Mouse (Mus musculus): ENCODE results near the gene Arl15. TPM values are rescaled to one million over a fixed set of nuclear protein-coding genes. Genes with fewer than 3 reads are reported as not detected.

Arl15 gene
- polyA plus RNA-seq, 1 experiment from 2014 or later = 11.8 TPM

- H3K27ac ChIP-seq (ENCODE audit: low read depth) = no peak overlapping the region
- no peaks in the 10 kb centered on the region for H3K36me3 ChIP-seq (ENCODE audit: insufficient read depth)
- 41% methylated on average over 11 of the region's 11 CpGs for WGBS
- no peak overlapping the region for H3K4me2 ChIP-seq
- no peaks in the 10 kb centered on the region for H3K4me1 ChIP-seq (ENCODE audit: insufficient read depth)
- no peaks in the 10 kb centered on the region for H3K27me3 ChIP-seq (ENCODE audit: insufficient read depth, low read length)
- TF ChIP-seq CTCF (IDR thresholded peaks at IDR 0.05; ENCODE audit: low read depth) = no peak
- peak; percentile 16 for DNase-seq
- H3K4me3 ChIP-seq (ENCODE audit: low read depth, low read length) = no peak overlapping the region
- no peak overlapping the region for H3K9ac ChIP-seq
- peak; percentile 28; the same call in 1 of the 2 replicates for ATAC-seq (ENCODE audit: insufficient read depth)
- H3K9me3 ChIP-seq (ENCODE audit: low read depth, low read length) = peaks cover 5% of the 10 kb centered on the region; the same call in 1 of the 2 replicates
These were observed 336.4 kb downstream of the Arl15 start for GRCm38 (mm10) chr13:114130566-114131319.

- TF ChIP-seq CTCF (IDR thresholded peaks at IDR 0.05; ENCODE audit: low read depth) = no peak
- Histone ChIP-seq H3K4me2 (no peak overlapping the region), H3K36me3 (ENCODE audit: insufficient read depth) (no peaks in the 10 kb centered on the region), H3K4me3 (ENCODE audit: low read depth, low read length) (no peak overlapping the region), H3K9me3 (ENCODE audit: low read depth, low read length) (no peaks in the 10 kb centered on the region), H3K27ac (ENCODE audit: low read depth) (no peak overlapping the region), H3K4me1 (ENCODE audit: insufficient read depth) (no peaks in the 10 kb centered on the region), H3K27me3 (ENCODE audit: insufficient read depth, low read length) (no peaks in the 10 kb centered on the region), H3K9ac (no peak overlapping the region)
- WGBS = 83% methylated on average over 8 of the region's 8 CpGs
- ATAC-seq (ENCODE audit: insufficient read depth) = no peak
- no peak for DNase-seq
These were observed 344.6 kb downstream of the Arl15 start for GRCm38 (mm10) chr13:114138921-114139320.

- Histone ChIP-seq H3K9ac (no peak overlapping the region), H3K27me3 (ENCODE audit: insufficient read depth, low read length) (no peaks in the 10 kb centered on the region), H3K4me1 (ENCODE audit: insufficient read depth) (no peaks in the 10 kb centered on the region), H3K4me2 (no peak overlapping the region), H3K36me3 (ENCODE audit: insufficient read depth) (no peaks in the 10 kb centered on the region), H3K27ac (ENCODE audit: low read depth) (no peak overlapping the region), H3K9me3 (ENCODE audit: low read depth, low read length) (no peaks in the 10 kb centered on the region), H3K4me3 (ENCODE audit: low read depth, low read length) (no peak overlapping the region)
- ATAC-seq (ENCODE audit: insufficient read depth) (no peak), DNase-seq (no peak)
- no peak for TF ChIP-seq CTCF (IDR thresholded peaks at IDR 0.05; ENCODE audit: low read depth)
- 64% methylated on average over 9 of the region's 9 CpGs for WGBS
These were observed 345.3 kb downstream of the Arl15 start for GRCm38 (mm10) chr13:114139570-114139969.

GRCm38 (mm10) chr13:114142826-114143225 is 348.5 kb downstream of the Arl15 start:
- WGBS = 83% methylated on average over 8 of the region's 8 CpGs
- TF ChIP-seq CTCF (IDR thresholded peaks at IDR 0.05; ENCODE audit: low read depth) = no peak
- Histone ChIP-seq H3K9ac (no peak overlapping the region), H3K4me1 (ENCODE audit: insufficient read depth) (no peaks in the 10 kb centered on the region), H3K27me3 (ENCODE audit: insufficient read depth, low read length) (no peaks in the 10 kb centered on the region), H3K4me3 (ENCODE audit: low read depth, low read length) (no peak overlapping the region), H3K9me3 (ENCODE audit: low read depth, low read length) (no peaks in the 10 kb centered on the region), H3K4me2 (no peak overlapping the region), H3K27ac (ENCODE audit: low read depth) (no peak overlapping the region), H3K36me3 (ENCODE audit: insufficient read depth) (no peaks in the 10 kb centered on the region)
- DNase-seq = no peak
- ATAC-seq (ENCODE audit: insufficient read depth) = no peak

DNA sequence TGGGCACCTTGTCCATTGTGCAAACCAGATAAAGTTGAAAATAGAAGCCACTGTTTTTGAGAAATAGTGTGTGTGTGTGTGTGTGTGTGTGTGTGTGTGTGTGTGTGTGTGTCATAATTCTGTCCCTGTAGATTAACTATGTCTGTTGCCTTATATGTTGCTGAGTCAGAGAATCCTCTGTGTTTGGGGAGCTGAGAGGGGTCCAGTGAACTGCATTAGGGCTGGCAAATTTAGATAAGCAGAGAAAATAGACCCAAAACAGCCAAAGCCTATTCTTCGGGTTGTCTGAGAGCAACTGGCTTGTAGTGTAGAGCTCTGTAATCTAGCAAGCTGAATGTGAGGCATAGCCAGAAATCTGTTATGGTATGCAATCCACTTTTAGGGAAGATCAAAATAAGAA is 348.9 kb downstream of the Arl15 start:
- Histone ChIP-seq H3K4me2 (no peak overlapping the region), H3K9me3 (ENCODE audit: low read depth, low read length) (no peaks in the 10 kb centered on the region), H3K4me3 (ENCODE audit: low read depth, low read length) (no peak overlapping the region), H3K36me3 (ENCODE audit: insufficient read depth) (no peaks in the 10 kb centered on the region), H3K4me1 (ENCODE audit: insufficient read depth) (no peaks in the 10 kb centered on the region), H3K27me3 (ENCODE audit: insufficient read depth, low read length) (no peaks in the 10 kb centered on the region), H3K27ac (ENCODE audit: low read depth) (no peak overlapping the region), H3K9ac (no peak overlapping the region)
- DNase-seq = no peak
- no peak for TF ChIP-seq CTCF (IDR thresholded peaks at IDR 0.05; ENCODE audit: low read depth)
- WGBS = 73% methylated on average over 1 of the region's 1 CpGs
- no peak for ATAC-seq (ENCODE audit: insufficient read depth)

GRCm38 (mm10) chr13:114144052-114145046 is 350.0 kb downstream of the Arl15 start:
- no peaks in the 10 kb centered on the region for H3K9me3 ChIP-seq (ENCODE audit: low read depth, low read length)

DNA sequence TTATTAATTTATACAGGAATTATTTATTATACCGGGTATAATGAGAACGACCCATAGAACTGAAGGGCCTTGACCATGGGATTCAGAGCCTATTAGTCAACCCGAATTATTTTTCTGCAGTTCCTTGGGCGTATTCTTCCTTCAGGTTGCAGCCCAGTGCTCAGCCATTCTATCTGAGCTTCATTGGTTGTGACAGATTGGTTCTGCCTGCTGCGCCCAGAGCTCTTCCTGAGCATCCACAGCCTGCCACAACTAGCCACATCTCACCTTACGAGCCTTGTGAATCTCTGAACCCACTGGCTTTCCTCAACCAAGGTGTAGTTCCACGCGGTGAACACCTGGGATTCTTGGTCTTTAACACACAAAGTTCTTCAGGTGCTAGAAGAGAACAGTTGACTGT is 350.9 kb downstream of the Arl15 start:
- no peaks in the 10 kb centered on the region for H3K27me3 ChIP-seq (ENCODE audit: insufficient read depth, low read length)
- H3K4me1 ChIP-seq (ENCODE audit: insufficient read depth) = no peaks in the 10 kb centered on the region
- DNase-seq (no peak), ATAC-seq (ENCODE audit: insufficient read depth) (no peak)
- no peak overlapping the region for H3K4me3 ChIP-seq (ENCODE audit: low read depth, low read length)
- TF ChIP-seq CTCF (IDR thresholded peaks at IDR 0.05; ENCODE audit: low read depth) = no peak
- no peak overlapping the region for H3K27ac ChIP-seq (ENCODE audit: low read depth)
- no peaks in the 10 kb centered on the region for H3K9me3 ChIP-seq (ENCODE audit: low read depth, low read length)
- H3K36me3 ChIP-seq (ENCODE audit: insufficient read depth) = no peaks in the 10 kb centered on the region
- no peak overlapping the region for H3K4me2 ChIP-seq
- 90% methylated on average over 8 of the region's 8 CpGs for WGBS
- H3K9ac ChIP-seq = no peak overlapping the region

More at GRCm38 (mm10) chr13:114144052-114145046, 350.0 kb downstream of the Arl15 start:
- Histone ChIP-seq H3K27ac (ENCODE audit: low read depth) (no peak overlapping the region), H3K4me2 (no peak overlapping the region), H3K4me3 (ENCODE audit: low read depth, low read length) (no peak overlapping the region), H3K4me1 (ENCODE audit: insufficient read depth) (no peaks in the 10 kb centered on the region), H3K9ac (no peak overlapping the region), H3K27me3 (ENCODE audit: insufficient read depth, low read length) (no peaks in the 10 kb centered on the region), H3K36me3 (ENCODE audit: insufficient read depth) (no peaks in the 10 kb centered on the region)
- no peak for TF ChIP-seq CTCF (IDR thresholded peaks at IDR 0.05; ENCODE audit: low read depth)
- WGBS = 45% methylated on average over 15 of the region's 15 CpGs
- no peak for ATAC-seq (ENCODE audit: insufficient read depth)
- DNase-seq = no peak
